Mouse (Mus musculus): Measurements from ENCODE around the gene Cysrt1. TPM values are rescaled to one million over a fixed set of nuclear protein-coding genes. Genes with fewer than 3 reads are reported as not detected.

Gene Cysrt1
- polyA plus RNA-seq, 1 experiment, result not detected

- no peak overlapping the region for H3K27ac ChIP-seq (ENCODE audit: insufficient read depth, low read depth, low read length)
- WGBS, result 80% methylated on average over 4 of the region's 4 CpGs
- H3K4me3 ChIP-seq (ENCODE audit: insufficient read depth, low read depth, low read length), result no peak overlapping the region
- peaks cover 5% of the 10 kb centered on the region for H3K4me1 ChIP-seq (ENCODE audit: control insufficient read depth, insufficient read depth, low read length)
- no peak for TF ChIP-seq CTCF (IDR thresholded peaks at IDR 0.05; ENCODE audit: insufficient read depth, low read depth, low read length)
- no peak for TF ChIP-seq POLR2A (IDR thresholded peaks at IDR 0.05; ENCODE audit: insufficient read depth, low read depth, low read length)
Measured at GRCm38 (mm10) chr2:25233421-25233820, 8.8 kb downstream of the Cysrt1 start.

- TF ChIP-seq CTCF (IDR thresholded peaks at IDR 0.05; ENCODE audit: insufficient read depth, low read depth, low read length) (no peak), POLR2A (IDR thresholded peaks at IDR 0.05; ENCODE audit: insufficient read depth, low read depth, low read length) (no peak)
- WGBS, result 56% methylated on average over 12 of the region's 12 CpGs
- Histone ChIP-seq H3K27ac (ENCODE audit: insufficient read depth, low read depth, low read length) (no peak overlapping the region), H3K4me1 (ENCODE audit: control insufficient read depth, insufficient read depth, low read length) (peaks cover 5% of the 10 kb centered on the region), H3K4me3 (ENCODE audit: insufficient read depth, low read depth, low read length) (no peak overlapping the region)
Measured at GRCm38 (mm10) chr2:25231038-25231437, 11.2 kb downstream of the Cysrt1 start.

- TF ChIP-seq CTCF (IDR thresholded peaks at IDR 0.05; ENCODE audit: insufficient read depth, low read depth, low read length) (no peak), POLR2A (IDR thresholded peaks at IDR 0.05; ENCODE audit: insufficient read depth, low read depth, low read length) (no peak)
- Histone ChIP-seq H3K4me3 (ENCODE audit: insufficient read depth, low read depth, low read length) (no peak overlapping the region), H3K4me1 (ENCODE audit: control insufficient read depth, insufficient read depth, low read length) (peaks cover 5% of the 10 kb centered on the region), H3K27ac (ENCODE audit: insufficient read depth, low read depth, low read length) (no peak overlapping the region)
- WGBS, result 85% methylated on average over 7 of the region's 7 CpGs
Measured at GRCm38 (mm10) chr2:25230581-25230980, 11.7 kb downstream of the Cysrt1 start.

GRCm38 (mm10) chr2:25229582-25229981 lies 12.7 kb downstream of the Cysrt1 start:
- Histone ChIP-seq H3K4me3 (ENCODE audit: insufficient read depth, low read depth, low read length) (no peak overlapping the region), H3K4me1 (ENCODE audit: control insufficient read depth, insufficient read depth, low read length) (peaks cover 5% of the 10 kb centered on the region), H3K27ac (ENCODE audit: insufficient read depth, low read depth, low read length) (no peak overlapping the region)
- 84% methylated on average over 5 of the region's 5 CpGs for WGBS
- TF ChIP-seq POLR2A (IDR thresholded peaks at IDR 0.05; ENCODE audit: insufficient read depth, low read depth, low read length) (no peak), CTCF (IDR thresholded peaks at IDR 0.05; ENCODE audit: insufficient read depth, low read depth, low read length) (no peak)

- Histone ChIP-seq H3K4me3 (ENCODE audit: insufficient read depth, low read depth, low read length) (no peak overlapping the region), H3K4me1 (ENCODE audit: control insufficient read depth, insufficient read depth, low read length) (peaks cover 5% of the 10 kb centered on the region), H3K27ac (ENCODE audit: insufficient read depth, low read depth, low read length) (no peak overlapping the region)
- WGBS, result 73% methylated on average over 6 of the region's 6 CpGs
- TF ChIP-seq CTCF (IDR thresholded peaks at IDR 0.05; ENCODE audit: insufficient read depth, low read depth, low read length), result no peak
- no peak for TF ChIP-seq POLR2A (IDR thresholded peaks at IDR 0.05; ENCODE audit: insufficient read depth, low read depth, low read length)
Measured at GRCm38 (mm10) chr2:25228995-25229530, 13.2 kb downstream of the Cysrt1 start.

- 2% methylated on average over 7 of the region's 7 CpGs for WGBS
- H3K4me3 ChIP-seq (ENCODE audit: insufficient read depth, low read depth, low read length), result peak overlapping the region; percentile 24
- TF ChIP-seq POLR2A (IDR thresholded peaks at IDR 0.05; ENCODE audit: insufficient read depth, low read depth, low read length) (no peak), CTCF (IDR thresholded peaks at IDR 0.05; ENCODE audit: insufficient read depth, low read depth, low read length) (peak; percentile 32; the same call in 1 of the 2 replicates)
- H3K27ac ChIP-seq (ENCODE audit: insufficient read depth, low read depth, low read length), result peak overlapping the region; percentile 34
- H3K4me1 ChIP-seq (ENCODE audit: control insufficient read depth, insufficient read depth, low read length), result peaks cover 5% of the 10 kb centered on the region
Measured at GRCm38 (mm10) chr2:25228431-25228889, 13.8 kb downstream of the Cysrt1 start.

- Histone ChIP-seq H3K27ac (ENCODE audit: insufficient read depth, low read depth, low read length) (peak overlapping the region; percentile 55; the same call in 1 of the 2 replicates), H3K4me1 (ENCODE audit: control insufficient read depth, insufficient read depth, low read length) (peaks cover 5% of the 10 kb centered on the region), H3K4me3 (ENCODE audit: insufficient read depth, low read depth, low read length) (no peak overlapping the region)
- 83% methylated on average over 4 of the region's 4 CpGs for WGBS
- TF ChIP-seq POLR2A (IDR thresholded peaks at IDR 0.05; ENCODE audit: insufficient read depth, low read depth, low read length) (no peak), CTCF (IDR thresholded peaks at IDR 0.05; ENCODE audit: insufficient read depth, low read depth, low read length) (no peak)
Measured at GRCm38 (mm10) chr2:25227406-25227805, 14.8 kb downstream of the Cysrt1 start.

GRCm38 (mm10) chr2:25226864-25227263 lies 15.4 kb downstream of the Cysrt1 start:
- TF ChIP-seq CTCF (IDR thresholded peaks at IDR 0.05; ENCODE audit: insufficient read depth, low read depth, low read length) (no peak), POLR2A (IDR thresholded peaks at IDR 0.05; ENCODE audit: insufficient read depth, low read depth, low read length) (no peak)
- WGBS, result 38% methylated on average over 5 of the region's 5 CpGs
- H3K27ac ChIP-seq (ENCODE audit: insufficient read depth, low read depth, low read length), result peak overlapping the region; percentile 55
- H3K4me1 ChIP-seq (ENCODE audit: control insufficient read depth, insufficient read depth, low read length), result peaks cover 5% of the 10 kb centered on the region
- no peak overlapping the region for H3K4me3 ChIP-seq (ENCODE audit: insufficient read depth, low read depth, low read length)

- 67% methylated on average over 8 of the region's 8 CpGs for WGBS
- H3K4me1 ChIP-seq (ENCODE audit: control insufficient read depth, insufficient read depth, low read length), result peaks cover 5% of the 10 kb centered on the region
- H3K4me3 ChIP-seq (ENCODE audit: insufficient read depth, low read depth, low read length), result no peak overlapping the region
- H3K27ac ChIP-seq (ENCODE audit: insufficient read depth, low read depth, low read length), result peak overlapping the region; percentile 57
- TF ChIP-seq POLR2A (IDR thresholded peaks at IDR 0.05; ENCODE audit: insufficient read depth, low read depth, low read length), result no peak
- TF ChIP-seq CTCF (IDR thresholded peaks at IDR 0.05; ENCODE audit: insufficient read depth, low read depth, low read length), result no peak
Measured at GRCm38 (mm10) chr2:25225811-25226379, 16.4 kb downstream of the Cysrt1 start.
